Mouse (Mus musculus): ENCODE measurements at regions not wholly inside any gene's neighbourhood (a gene's known extent, or its start where the extent isn't known, plus 50 kb on each side); places are given as distances from the start of the nearest gene placed in this dataset.
A peak's percentile ranks its signal among the peaks of the same experiment; 100 is the strongest.

- intact Hi-C loops (cut with DNase I), result no loop called here
- no peak for DNase-seq
These were observed 486.2 kb downstream of the Synb start for GRCm38 (mm10) chr14:68807918-68808317.

- no peak for DNase-seq
- intact Hi-C loops (cut with DNase I), result no loop called here
These were observed 487.5 kb downstream of the Synb start for GRCm38 (mm10) chr14:68806646-68807045.

- no peak for DNase-seq
- intact Hi-C loops (cut with DNase I), result no loop called here
These were observed 509.7 kb downstream of the Synb start for GRCm38 (mm10) chr14:68784395-68784794.

GRCm38 (mm10) chr14:68783216-68783615 is 510.9 kb downstream of the Synb start:
- intact Hi-C loops (cut with DNase I), result no loop called here
- DNase-seq, result no peak

GRCm38 (mm10) chr14:68770411-68770810 is 523.7 kb downstream of the Synb start:
- intact Hi-C loops (cut with DNase I), result no loop called here
- DNase-seq, result no peak

- intact Hi-C loops (cut with DNase I), result no loop called here
- DNase-seq, result peak; percentile 35 to 47
These were observed 531.2 kb downstream of the Synb start for GRCm38 (mm10) chr14:68762916-68763315.

DNA sequence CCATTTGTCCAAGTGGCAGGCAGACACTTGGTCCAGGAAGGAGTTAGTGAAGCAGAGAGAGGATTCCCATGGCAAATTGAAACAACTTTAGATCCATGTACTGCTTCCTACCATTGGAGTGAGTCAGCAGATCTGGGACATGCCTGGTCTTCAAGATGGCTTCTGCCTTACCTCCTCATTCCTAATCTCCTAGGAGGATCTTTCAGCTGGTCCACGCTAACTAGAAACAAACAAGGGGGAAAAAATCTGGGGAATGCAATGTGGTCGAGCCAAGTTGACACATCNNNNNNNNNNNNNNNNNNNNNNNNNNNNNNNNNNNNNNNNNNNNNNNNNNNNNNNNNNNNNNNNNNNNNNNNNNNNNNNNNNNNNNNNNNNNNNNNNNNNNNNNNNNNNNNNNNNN is 549.4 kb downstream of the Synb start:
- no peak for DNase-seq
- intact Hi-C loops (cut with DNase I), result no loop called here

GRCm38 (mm10) chr14:68738474-68738873 is 555.6 kb downstream of the Synb start:
- no peak for DNase-seq
- intact Hi-C loops (cut with DNase I), result no loop called here

DNA sequence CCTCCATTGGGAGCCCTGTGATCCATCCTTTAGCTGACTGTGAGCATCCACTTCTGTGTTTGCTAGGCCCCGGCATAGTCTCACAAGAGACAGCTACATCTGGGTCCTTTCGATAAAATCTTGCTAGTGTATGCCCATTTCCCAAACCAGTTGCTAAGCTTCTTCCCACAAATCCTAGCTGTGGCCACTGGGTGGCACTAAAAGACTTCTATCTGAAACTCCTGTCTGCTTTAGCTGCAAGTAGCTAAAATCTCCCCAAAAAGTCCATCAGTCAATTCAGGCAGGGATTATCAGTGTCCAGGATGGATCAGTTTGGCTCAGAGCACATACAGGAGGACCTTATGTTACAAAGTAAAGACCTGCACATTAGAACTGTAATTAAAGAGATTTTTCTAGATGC is 558.3 kb downstream of the Synb start:
- intact Hi-C loops (cut with DNase I), result loop anchor here (2.0 kb wide), 3 partner anchors 231 to 405 kb away; no protein-coding TSS in a partner anchor

GRCm38 (mm10) chr14:68721156-68721555 is 572.9 kb downstream of the Synb start:
- intact Hi-C loops (cut with DNase I), result no loop called here
- DNase-seq, result no peak

More for the DNA sequence above, 558.3 kb downstream of the Synb start:
- DNase-seq, result peak; percentile 65 to 79

DNA sequence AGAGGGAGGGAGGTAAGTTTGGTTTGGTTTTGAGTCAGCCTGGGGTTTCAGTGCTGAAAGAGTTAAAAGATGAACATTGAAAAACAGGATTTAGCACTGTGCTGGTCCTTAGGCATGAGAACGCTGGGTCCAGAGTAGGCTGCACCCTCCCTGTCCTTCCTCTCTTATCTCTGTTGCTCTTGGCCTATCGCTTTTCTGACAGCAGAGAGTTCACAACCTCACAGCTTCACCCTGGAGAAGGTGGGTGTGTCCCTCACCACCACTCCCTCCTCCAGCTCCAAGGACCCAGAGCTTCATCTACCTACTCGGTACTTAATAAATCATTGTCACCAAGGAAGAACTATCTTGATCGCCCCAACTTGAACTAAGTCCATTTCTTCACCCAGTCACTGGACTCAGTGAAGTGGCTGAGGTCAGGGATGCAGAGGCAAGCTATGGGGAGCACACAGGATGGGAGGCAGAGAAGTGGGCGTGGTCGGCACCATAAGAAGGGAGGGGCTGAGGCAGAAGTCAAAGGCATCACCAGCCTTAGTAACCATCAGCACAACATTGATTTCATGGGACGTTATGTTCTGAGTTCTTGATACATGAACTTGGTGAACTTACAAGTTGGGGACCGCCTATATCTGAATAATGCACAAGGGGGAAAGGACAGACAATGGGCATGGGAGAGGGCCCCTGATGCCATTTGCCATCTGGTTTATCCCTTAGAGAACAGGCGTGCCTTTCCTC is 574.5 kb downstream of the Synb start:
- no peak for DNase-seq
- intact Hi-C loops (cut with DNase I), result no loop called here

GRCm38 (mm10) chr14:68718846-68719245 is 575.3 kb downstream of the Synb start:
- DNase-seq, result no peak
- intact Hi-C loops (cut with DNase I), result no loop called here

Measured in heart, postnatal 14 days (tissue).